Mouse (Mus musculus): Measurements from ENCODE around the gene Acacb. TPM values are rescaled to one million over a fixed set of nuclear protein-coding genes. Genes with fewer than 3 reads are reported as not detected.

The Acacb gene
- polyA plus RNA-seq (2012; rRNA removed): 2.7 and 3.7 TPM in 2 replicates

GRCm38 (mm10) chr5:114146028-114146888 lies at the start of gene Acacb:
TSS of gene Acacb (plus strand) at chr5:114146535.

GRCm38 (mm10) chr5:114127374-114128349 lies 18.7 kb upstream of the Acacb start, which contains the start of gene Alkbh2:
TSS of gene Alkbh2 (minus strand) at chr5:114128218.

GRCm38 (mm10) chr5:114130211-114130605 lies 16.1 kb upstream of the Acacb start, which contains the start of gene Ung:
TSS of gene Ung (plus strand) at chr5:114130386.

GRCm38 (mm10) chr5:114273693-114274402 lies 127.5 kb downstream of the Acacb start, which contains the start of gene Foxn4:
TSS of gene Foxn4 (minus strand) at chr5:114273807.

GRCm38 (mm10) chr5:114288874-114289273 lies 142.5 kb downstream of the Acacb start, which contains the start of gene Myo1h:
TSS of gene Myo1h (plus strand) at chr5:114289166.

Other genes with a start within 250 kb of the Acacb start
- 134 and 165 TPM in 2 replicates for gene Coro1c, start 237.8 kb upstream of the Acacb start, polyA plus RNA-seq (2012; rRNA removed)
- gene Ssh1, start 152.6 kb upstream of the Acacb start, polyA plus RNA-seq (2012; rRNA removed): 13.4 and 17.3 TPM in 2 replicates
- gene Dao, start 142.8 kb upstream of the Acacb start, polyA plus RNA-seq (2012; rRNA removed): 0.07 TPM in 1 of 2 replicates, not detected in the other
- gene Usp30, start 81.1 kb upstream of the Acacb start, polyA plus RNA-seq (2012; rRNA removed): 21.5 and 25.4 TPM in 2 replicates
- 12.4 and 16.1 TPM in 2 replicates for gene Svop, start 55.0 kb upstream of the Acacb start, polyA plus RNA-seq (2012; rRNA removed)
- 13.1 and 20.6 TPM in 2 replicates for gene Alkbh2, start 18.3 kb upstream of the Acacb start, polyA plus RNA-seq (2012; rRNA removed)
- 29.0 and 34.1 TPM in 2 replicates for gene Ung, start 16.1 kb upstream of the Acacb start, polyA plus RNA-seq (2012; rRNA removed)
- gene Foxn4, start 127.3 kb downstream of the Acacb start, polyA plus RNA-seq (2012; rRNA removed): 5.2 and 7.5 TPM in 2 replicates
- 0.90 and 1.3 TPM in 2 replicates for gene Myo1h, start 142.6 kb downstream of the Acacb start, polyA plus RNA-seq (2012; rRNA removed)
- gene Kctd10, start 234.0 kb downstream of the Acacb start, polyA plus RNA-seq (2012; rRNA removed): 92.0 and 98.2 TPM in 2 replicates
- gene Ube3b, start 234.1 kb downstream of the Acacb start, polyA plus RNA-seq (2012; rRNA removed): 36.7 and 50.7 TPM in 2 replicates